Mouse (Mus musculus) heart, embryonic 10.5 days (tissue): ENCODE results near the gene Gfod1. TPM values are rescaled to one million over a fixed set of nuclear protein-coding genes. Genes with fewer than 3 reads are reported as not detected.
A peak's percentile ranks its signal among the peaks of the same experiment; 100 is the strongest.

ENCODE experiments used
- DNase-seq: peaks from one replicate; pipeline ENCODE4 v3.0.0-alpha.2; 2017; ENCODE audit warnings: low spot score
- H3K27ac ChIP-seq: fragments of 300-500 bp; sonication (generic); 2 replicates; pipeline ENCODE4 v1.5.1; 2016; ENCODE audit warnings: mild to moderate bottlenecking
- H3K27me3 ChIP-seq: fragments of 300-500 bp; sonication (generic); 2 replicates; pipeline ENCODE4 v1.6.1; 2016; ENCODE audit warnings: mild to moderate bottlenecking; ENCODE audit not compliant: poor library complexity, insufficient read depth, severe bottlenecking
- H3K36me3 ChIP-seq: fragments of 300-500 bp; sonication (generic); 2 replicates; pipeline ENCODE4 v1.6.1; 2016; ENCODE audit warnings: mild to moderate bottlenecking, moderate library complexity
- H3K4me1 ChIP-seq: fragments of 300-500 bp; sonication (generic); 2 replicates; pipeline ENCODE4 v1.6.1; 2016; ENCODE audit warnings: mild to moderate bottlenecking
- H3K4me3 ChIP-seq: fragments of 300-500 bp; sonication (generic); 2 replicates; pipeline ENCODE4 v1.5.1; 2016; ENCODE audit warnings: mild to moderate bottlenecking, moderate library complexity
- H3K9me3 ChIP-seq: fragments of 300-500 bp; sonication (generic); 2 replicates; pipeline ENCODE4 v1.6.1; 2016; ENCODE audit warnings: mild to moderate bottlenecking, moderate library complexity
- WGBS: fragments of 180-500 bp; shearing (Covaris S2); methylation state at CpG from one replicate; pipeline ENCODE4 v1.1.7; 2016; 5-methylcytosine and 5-hydroxymethylcytosine counted together
- polyA plus RNA-seq: library from polyadenylated mRNA; unstranded; fragments of >200 nt; fragmentation: Nextera tagmentation; extraction: Ambion mirVana; gene quantifications from 2 replicates; pipeline ENCODE4 v1.2.1, GENCODE M21; 2016

The Gfod1 gene
- 0.88 and 0.99 TPM in 2 replicates for polyA plus RNA-seq

GRCm38 (mm10) chr13:43304018-43304431 lies at the start of gene Gfod1:
Gfod1 (minus strand) TSS chr13:43304172.
- H3K9me3 ChIP-seq = no peaks in the 10 kb centered on the region
- no peaks in the 10 kb centered on the region for H3K36me3 ChIP-seq
- peaks cover 57% of the 10 kb centered on the region for H3K4me1 ChIP-seq
- H3K27ac ChIP-seq = peak within 1 kb of the TSS; percentile 89
- peak within 1 kb of the TSS; percentile 74 for H3K4me3 ChIP-seq
- H3K27me3 ChIP-seq = peaks cover 52% of the 10 kb centered on the region
- peak; percentile 98 for DNase-seq
- under 1% methylated on average over 53 of the region's 53 CpGs for WGBS

GRCm38 (mm10) chr13:43353356-43353755 lies 49.4 kb upstream of the Gfod1 start:
- H3K4me3 ChIP-seq = no peak overlapping the region
- no peaks in the 10 kb centered on the region for H3K9me3 ChIP-seq
- WGBS = 78% methylated on average over 4 of the region's 4 CpGs
- no peak overlapping the region for H3K27ac ChIP-seq
- H3K4me1 ChIP-seq = peaks cover 24% of the 10 kb centered on the region; the same call in 1 of the 2 replicates
- no peaks in the 10 kb centered on the region for H3K27me3 ChIP-seq
- no peak for DNase-seq
- H3K36me3 ChIP-seq = no peaks in the 10 kb centered on the region

GRCm38 (mm10) chr13:43350489-43351169 lies 46.7 kb upstream of the Gfod1 start:
- 53% methylated on average over 9 of the region's 9 CpGs for WGBS
- H3K4me1 ChIP-seq = peaks cover 21% of the 10 kb centered on the region; the same call in 1 of the 2 replicates
- H3K27ac ChIP-seq = peak overlapping the region; percentile 38; the same call in 1 of the 2 replicates

GRCm38 (mm10) chr13:43349376-43349775 lies 45.4 kb upstream of the Gfod1 start:
- Histone ChIP-seq H3K27me3 (no peaks in the 10 kb centered on the region), H3K4me3 (no peak overlapping the region), H3K36me3 (no peaks in the 10 kb centered on the region), H3K4me1 (peaks cover 15% of the 10 kb centered on the region; the same call in 1 of the 2 replicates), H3K9me3 (no peaks in the 10 kb centered on the region), H3K27ac (no peak overlapping the region)
- DNase-seq = no peak
- 75% methylated on average over 8 of the region's 8 CpGs for WGBS

More at GRCm38 (mm10) chr13:43350489-43351169, 46.7 kb upstream of the Gfod1 start:
- no peak for DNase-seq
- Histone ChIP-seq H3K36me3 (no peaks in the 10 kb centered on the region), H3K9me3 (no peaks in the 10 kb centered on the region), H3K4me3 (no peak overlapping the region), H3K27me3 (no peaks in the 10 kb centered on the region)

GRCm38 (mm10) chr13:43346825-43347224 lies 42.9 kb upstream of the Gfod1 start:
- Histone ChIP-seq H3K36me3 (no peaks in the 10 kb centered on the region), H3K4me1 (peaks cover 15% of the 10 kb centered on the region; the same call in 1 of the 2 replicates), H3K27me3 (no peaks in the 10 kb centered on the region), H3K4me3 (no peak overlapping the region), H3K27ac (no peak overlapping the region), H3K9me3 (no peaks in the 10 kb centered on the region)
- DNase-seq = no peak

GRCm38 (mm10) chr13:43338632-43339031 lies 34.7 kb upstream of the Gfod1 start:
- DNase-seq = no peak
- Histone ChIP-seq H3K4me1 (peaks cover 17% of the 10 kb centered on the region; the same call in 1 of the 2 replicates), H3K9me3 (no peaks in the 10 kb centered on the region), H3K36me3 (no peaks in the 10 kb centered on the region), H3K27ac (no peak overlapping the region), H3K4me3 (no peak overlapping the region), H3K27me3 (no peaks in the 10 kb centered on the region)
- WGBS = 84% methylated on average over 4 of the region's 4 CpGs

- 88% methylated on average over 8 of the region's 8 CpGs for WGBS
- no peak overlapping the region for H3K4me3 ChIP-seq
- no peak overlapping the region for H3K27ac ChIP-seq
These were observed 34.0 kb upstream of the Gfod1 start for GRCm38 (mm10) chr13:43338001-43338400.

GRCm38 (mm10) chr13:43336425-43337221 lies 32.7 kb upstream of the Gfod1 start:
- Histone ChIP-seq H3K27me3 (no peaks in the 10 kb centered on the region), H3K4me3 (no peak overlapping the region), H3K9me3 (no peaks in the 10 kb centered on the region), H3K27ac (no peak overlapping the region), H3K4me1 (peaks cover 17% of the 10 kb centered on the region; the same call in 1 of the 2 replicates), H3K36me3 (no peaks in the 10 kb centered on the region)
- DNase-seq = no peak
- 73% methylated on average over 12 of the region's 12 CpGs for WGBS

More at GRCm38 (mm10) chr13:43338001-43338400, 34.0 kb upstream of the Gfod1 start:
- no peak for DNase-seq
- Histone ChIP-seq H3K9me3 (no peaks in the 10 kb centered on the region), H3K4me1 (peaks cover 17% of the 10 kb centered on the region; the same call in 1 of the 2 replicates), H3K27me3 (no peaks in the 10 kb centered on the region), H3K36me3 (no peaks in the 10 kb centered on the region)

- Histone ChIP-seq H3K36me3 (no peaks in the 10 kb centered on the region), H3K4me3 (no peak overlapping the region), H3K9me3 (no peaks in the 10 kb centered on the region), H3K27ac (no peak overlapping the region), H3K4me1 (peaks cover 8% of the 10 kb centered on the region; the same call in 1 of the 2 replicates), H3K27me3 (no peaks in the 10 kb centered on the region)
- WGBS = 40% methylated on average over 7 of the region's 7 CpGs
- no peak for DNase-seq
These were observed 28.6 kb upstream of the Gfod1 start for GRCm38 (mm10) chr13:43332591-43332990.

GRCm38 (mm10) chr13:43331721-43332444 lies 27.9 kb upstream of the Gfod1 start:
- DNase-seq = no peak
- WGBS = 57% methylated on average over 11 of the region's 11 CpGs
- H3K27me3 ChIP-seq = no peaks in the 10 kb centered on the region

GRCm38 (mm10) chr13:43325427-43325826 lies 21.5 kb upstream of the Gfod1 start:
- H3K27me3 ChIP-seq = 0 out of 2 replicates have a peak, but pooled peaks cover 6% of the 10 kb centered on the region
- no peak for DNase-seq
- no peaks in the 10 kb centered on the region for H3K4me1 ChIP-seq
- 60% methylated on average over 1 of the region's 1 CpGs for WGBS
- H3K4me3 ChIP-seq = no peak overlapping the region
- no peaks in the 10 kb centered on the region for H3K36me3 ChIP-seq
- no peak overlapping the region for H3K27ac ChIP-seq
- H3K9me3 ChIP-seq = no peaks in the 10 kb centered on the region

More at GRCm38 (mm10) chr13:43331721-43332444, 27.9 kb upstream of the Gfod1 start:
- H3K27ac ChIP-seq = no peak overlapping the region
- peaks cover 8% of the 10 kb centered on the region; the same call in 1 of the 2 replicates for H3K4me1 ChIP-seq
- no peak overlapping the region for H3K4me3 ChIP-seq
- H3K9me3 ChIP-seq = no peaks in the 10 kb centered on the region
- no peaks in the 10 kb centered on the region for H3K36me3 ChIP-seq

- H3K27me3 ChIP-seq = 0 out of 2 replicates have a peak, but pooled peaks cover 6% of the 10 kb centered on the region
- no peak overlapping the region for H3K27ac ChIP-seq
- 70% methylated on average over 2 of the region's 2 CpGs for WGBS
- H3K4me3 ChIP-seq = no peak overlapping the region
- H3K36me3 ChIP-seq = no peaks in the 10 kb centered on the region
- no peaks in the 10 kb centered on the region for H3K9me3 ChIP-seq
- no peak for DNase-seq
- H3K4me1 ChIP-seq = no peaks in the 10 kb centered on the region; the same call in 1 of the 2 replicates
These were observed 17.5 kb upstream of the Gfod1 start for GRCm38 (mm10) chr13:43321492-43321891.
